Mouse (Mus musculus): ENCODE data around the gene Il4i1. TPM values are rescaled to one million over a fixed set of nuclear protein-coding genes. Genes with fewer than 3 reads are reported as not detected.

Il4i1 gene
- polyA plus RNA-seq, 1 experiment from 2014 or later = 0.64 TPM

DNA sequence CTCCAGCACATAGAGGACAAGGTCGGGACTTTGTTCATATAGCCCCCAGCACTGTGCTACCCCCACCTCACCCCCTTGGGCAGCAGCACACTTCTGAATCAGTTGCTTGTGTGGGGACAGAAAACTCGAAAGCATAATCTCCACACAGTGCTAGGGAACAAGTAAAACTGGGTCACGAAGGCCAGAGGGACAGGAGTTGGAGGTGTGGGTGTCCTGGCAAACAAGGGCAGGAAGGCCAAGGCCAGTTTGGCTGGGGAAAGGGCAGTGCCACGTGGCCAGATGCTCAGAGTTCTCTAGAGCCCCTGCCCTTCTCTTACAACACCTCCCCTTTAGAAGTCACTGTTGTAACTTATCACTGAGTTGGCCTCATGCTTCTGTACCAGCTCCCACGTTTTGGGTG, 3.7 kb downstream of the Il4i1 start:
- Histone ChIP-seq H3K27ac (peak overlapping the region; percentile 71), H3K4me1 (peaks cover 82% of the 10 kb centered on the region), H3K9me3 (replicated peaks) (no peaks in the 10 kb centered on the region), H3K9ac (peak overlapping the region; percentile 97), H3K4me3 (peak overlapping the region; percentile 84; the same call in 1 of the 2 replicates), H3K36me3 (peaks cover 35% of the 10 kb centered on the region), H3K4me2 (peak overlapping the region; percentile 88), H3K27me3 (replicated peaks) (no peaks in the 10 kb centered on the region)
- 34% methylated on average over 5 of the region's 5 CpGs for WGBS (ENCODE audit: insufficient replicate concordance)
- no peak for ATAC-seq

DNA sequence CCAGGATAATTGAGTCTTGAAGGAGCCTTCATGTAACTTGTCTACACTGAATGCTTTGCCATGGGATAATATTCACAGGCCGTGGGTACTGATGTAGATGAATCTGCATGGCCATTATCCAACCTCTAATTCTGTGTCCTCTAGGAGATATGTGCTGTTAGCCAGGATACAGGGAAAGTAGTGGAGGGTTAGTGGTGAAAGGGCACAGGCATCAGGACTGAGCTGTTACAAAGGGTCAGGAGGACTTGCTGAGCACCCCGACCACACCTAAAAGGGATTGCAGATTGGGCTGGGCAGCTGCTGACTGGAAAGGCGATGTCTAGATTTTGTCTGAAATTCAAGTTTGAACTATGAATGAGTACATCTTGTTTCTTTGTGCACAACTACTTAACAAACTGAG, 4.3 kb downstream of the Il4i1 start:
- Histone ChIP-seq H3K4me1 (peaks cover 78% of the 10 kb centered on the region), H3K9me3 (replicated peaks) (no peaks in the 10 kb centered on the region), H3K36me3 (peaks cover 39% of the 10 kb centered on the region), H3K9ac (0 out of 2 replicates have a peak overlapping the region, but pooled peaks have one; percentile 27), H3K4me3 (no peak overlapping the region), H3K27me3 (replicated peaks) (no peaks in the 10 kb centered on the region), H3K27ac (peak overlapping the region; percentile 71), H3K4me2 (peak overlapping the region; percentile 88; the same call in 1 of the 2 replicates)
- no peak for ATAC-seq
- 77% methylated on average over 3 of the region's 3 CpGs for WGBS (ENCODE audit: insufficient replicate concordance)

DNA sequence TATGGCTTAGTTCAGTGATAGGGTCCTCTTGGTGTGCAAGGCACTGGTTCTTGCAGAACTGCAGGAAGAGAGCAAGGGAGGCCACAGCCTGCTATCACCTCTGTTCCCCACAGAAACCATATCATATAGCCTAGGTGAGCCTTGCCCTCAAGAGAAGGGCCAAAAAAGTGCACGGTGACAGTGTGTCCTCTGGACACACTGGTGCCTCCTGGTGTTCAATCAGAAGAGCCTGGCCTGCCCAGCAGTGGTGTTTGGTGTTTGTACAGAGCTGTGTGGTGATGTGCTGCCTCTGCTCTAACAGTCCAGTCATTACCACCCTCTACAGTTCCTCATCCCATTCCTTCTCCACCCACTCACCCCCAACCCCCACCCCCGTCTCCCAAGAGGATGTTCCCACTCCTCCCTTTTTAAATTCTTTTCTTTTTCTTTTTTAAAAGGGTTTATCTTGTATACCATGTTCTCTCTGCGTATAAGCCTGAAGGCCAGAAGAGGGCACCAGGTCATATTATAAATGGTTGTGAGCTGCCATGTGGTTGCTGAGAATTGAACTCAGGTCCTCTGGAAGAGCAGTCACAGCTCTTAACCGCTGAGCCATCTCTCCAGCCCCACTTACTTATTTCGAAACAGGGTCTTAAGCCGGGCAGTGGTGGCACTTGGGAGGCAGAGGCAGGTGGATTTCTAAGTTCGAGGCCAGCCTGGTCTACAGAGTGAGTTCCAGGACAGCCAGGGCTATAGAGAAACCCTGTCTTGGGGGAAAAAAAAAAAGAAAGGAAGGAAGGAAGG, 5.7 kb downstream of the Il4i1 start:
- ATAC-seq = no peak
- peak overlapping the region; percentile 27; the same call in 1 of the 2 replicates for H3K27ac ChIP-seq
- H3K36me3 ChIP-seq = peaks cover 52% of the 10 kb centered on the region
- no peaks in the 10 kb centered on the region for H3K27me3 ChIP-seq (replicated peaks)
- no peak overlapping the region for H3K4me3 ChIP-seq
- H3K9me3 ChIP-seq (replicated peaks) = no peaks in the 10 kb centered on the region
- no peak overlapping the region for H3K9ac ChIP-seq
- H3K4me1 ChIP-seq = peaks cover 83% of the 10 kb centered on the region
- H3K4me2 ChIP-seq = no peak overlapping the region
- WGBS (ENCODE audit: insufficient replicate concordance) = 76% methylated on average over 7 of the region's 7 CpGs

DNA sequence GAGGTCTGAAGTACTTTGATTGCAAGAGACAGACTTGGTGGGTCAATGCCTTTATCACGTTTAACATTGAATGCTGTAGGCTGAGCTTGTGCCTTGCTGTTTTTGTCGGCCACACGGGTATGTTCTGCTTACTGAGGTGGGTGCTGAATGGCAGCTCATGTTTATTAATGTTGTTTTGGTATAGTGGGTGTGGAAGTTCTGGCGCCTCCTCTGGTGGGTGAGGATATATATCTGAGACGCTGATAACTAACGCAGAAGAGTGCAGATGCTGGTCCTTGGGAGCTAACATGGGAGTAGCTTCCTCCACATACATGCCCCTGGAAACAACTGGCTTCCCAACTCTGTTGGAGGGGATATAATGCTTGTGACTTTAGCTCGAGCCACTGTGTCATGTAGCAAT, 7.2 kb downstream of the Il4i1 start:
- Histone ChIP-seq H3K4me2 (no peak overlapping the region), H3K36me3 (peaks cover 59% of the 10 kb centered on the region), H3K27me3 (replicated peaks) (no peaks in the 10 kb centered on the region), H3K4me3 (no peak overlapping the region), H3K9ac (no peak overlapping the region), H3K9me3 (replicated peaks) (no peaks in the 10 kb centered on the region), H3K27ac (0 out of 2 replicates have a peak overlapping the region, but pooled peaks have one; percentile 4), H3K4me1 (peaks cover 69% of the 10 kb centered on the region)
- 32% methylated on average over 7 of the region's 7 CpGs for WGBS (ENCODE audit: insufficient replicate concordance)
- ATAC-seq = no peak

DNA sequence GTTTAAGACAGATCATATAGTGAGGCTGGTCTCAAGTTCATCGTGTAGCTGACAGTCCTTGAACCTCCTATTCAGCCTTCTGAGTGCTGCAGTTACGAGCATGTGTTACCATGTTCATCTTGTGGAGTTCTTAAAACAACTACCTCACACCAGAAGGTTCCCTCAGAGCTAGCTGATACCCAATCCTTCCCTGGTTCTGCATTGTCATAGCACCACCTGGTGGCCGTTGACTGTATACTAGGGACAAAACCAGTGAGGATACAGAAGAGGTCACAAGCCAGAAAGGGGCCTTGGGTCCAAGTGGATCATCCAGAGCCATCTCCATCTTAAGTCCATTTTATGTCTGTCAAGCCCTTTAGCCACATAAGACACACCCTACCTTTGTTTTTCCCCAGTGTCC, 8.7 kb downstream of the Il4i1 start:
- Histone ChIP-seq H3K27me3 (replicated peaks) (no peaks in the 10 kb centered on the region), H3K9me3 (replicated peaks) (no peaks in the 10 kb centered on the region), H3K4me3 (no peak overlapping the region), H3K4me2 (no peak overlapping the region), H3K9ac (no peak overlapping the region), H3K27ac (no peak overlapping the region), H3K36me3 (peaks cover 60% of the 10 kb centered on the region), H3K4me1 (peaks cover 59% of the 10 kb centered on the region)
- peak; percentile 57 for ATAC-seq
- WGBS (ENCODE audit: insufficient replicate concordance) = 21% methylated on average over 3 of the region's 3 CpGs

DNA sequence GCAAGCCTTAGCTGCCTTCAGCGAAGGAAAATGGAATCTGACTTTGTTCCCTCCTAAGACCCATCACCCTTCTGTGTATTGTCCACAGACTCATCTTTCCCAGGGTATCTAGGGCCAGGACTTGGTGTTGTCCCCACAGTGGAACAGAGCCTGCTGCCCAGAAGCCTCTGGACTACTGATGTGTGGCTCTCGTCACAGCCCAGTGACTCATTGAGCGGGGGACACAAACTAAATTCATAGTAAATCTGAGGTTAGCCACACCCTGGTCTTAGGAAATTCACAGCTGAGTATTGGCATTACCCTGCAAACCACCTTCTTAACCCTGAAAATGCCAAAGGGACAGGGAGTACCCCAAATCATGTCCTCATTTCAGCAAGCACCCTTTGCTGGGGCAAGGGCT, 10.6 kb downstream of the Il4i1 start:
- H3K27ac ChIP-seq = no peak overlapping the region
- 75% methylated on average over 3 of the region's 3 CpGs for WGBS (ENCODE audit: insufficient replicate concordance)
- no peak overlapping the region for H3K9ac ChIP-seq
- ATAC-seq = no peak
- H3K36me3 ChIP-seq = peaks cover 74% of the 10 kb centered on the region
- H3K4me1 ChIP-seq = peaks cover 40% of the 10 kb centered on the region
- H3K27me3 ChIP-seq (replicated peaks) = no peaks in the 10 kb centered on the region
- no peak overlapping the region for H3K4me2 ChIP-seq
- no peaks in the 10 kb centered on the region for H3K9me3 ChIP-seq (replicated peaks)
- H3K4me3 ChIP-seq = no peak overlapping the region

DNA sequence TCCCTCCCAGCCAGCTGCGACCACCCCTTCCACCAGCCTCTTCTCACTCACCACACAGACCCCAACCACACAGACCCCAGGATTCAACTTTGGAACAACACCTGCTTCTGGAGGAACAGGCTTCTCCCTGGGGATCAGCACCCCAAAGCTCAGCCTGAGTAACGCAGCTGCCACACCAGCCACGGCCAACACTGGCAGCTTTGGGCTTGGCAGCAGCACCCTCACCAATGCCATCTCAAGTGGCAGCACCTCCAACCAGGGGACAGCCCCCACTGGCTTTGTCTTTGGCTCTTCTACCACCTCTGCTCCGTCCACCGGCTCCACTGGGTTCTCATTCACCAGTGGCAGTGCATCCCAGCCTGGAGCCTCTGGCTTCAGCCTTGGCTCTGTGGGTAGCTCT, 12.5 kb downstream of the Il4i1 start:
- peaks cover 69% of the 10 kb centered on the region for H3K36me3 ChIP-seq

DNA sequence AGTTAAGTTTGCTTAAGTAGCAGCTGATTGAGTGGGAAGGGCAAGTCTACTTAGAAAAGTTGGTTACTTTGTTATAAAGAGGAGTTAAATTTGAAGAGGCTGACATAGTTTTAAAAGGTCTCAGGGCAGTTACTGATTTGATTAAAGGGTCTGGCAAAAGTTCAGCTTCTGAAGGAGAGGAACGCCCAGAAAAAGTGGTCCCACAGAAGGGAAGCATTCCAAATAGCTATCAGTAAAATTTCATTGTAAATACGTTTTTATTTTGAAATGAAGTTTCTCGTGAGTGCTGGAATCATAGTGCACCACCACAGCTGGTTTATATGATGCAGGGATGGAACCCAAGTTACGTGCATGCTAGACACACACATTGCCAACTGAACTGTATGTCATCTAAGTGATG, 16.6 kb downstream of the Il4i1 start:
- H3K4me1 ChIP-seq = peaks cover 13% of the 10 kb centered on the region
- no peaks in the 10 kb centered on the region for H3K27me3 ChIP-seq (replicated peaks)
- 77% methylated on average over 4 of the region's 4 CpGs for WGBS (ENCODE audit: insufficient replicate concordance)
- no peak overlapping the region for H3K4me2 ChIP-seq
- H3K27ac ChIP-seq = no peak overlapping the region
- H3K9ac ChIP-seq = no peak overlapping the region
- ATAC-seq = no peak
- H3K9me3 ChIP-seq (replicated peaks) = no peaks in the 10 kb centered on the region
- H3K4me3 ChIP-seq = no peak overlapping the region
- H3K36me3 ChIP-seq = peaks cover 47% of the 10 kb centered on the region

More for the DNA sequence above, 12.5 kb downstream of the Il4i1 start:
- H3K27ac ChIP-seq = no peak overlapping the region
- WGBS (ENCODE audit: insufficient replicate concordance) = 87% methylated on average over 5 of the region's 5 CpGs
- H3K4me1 ChIP-seq = peaks cover 23% of the 10 kb centered on the region
- no peaks in the 10 kb centered on the region for H3K9me3 ChIP-seq (replicated peaks)
- H3K4me2 ChIP-seq = no peak overlapping the region
- no peak overlapping the region for H3K4me3 ChIP-seq
- no peak for ATAC-seq
- H3K9ac ChIP-seq = no peak overlapping the region
- no peaks in the 10 kb centered on the region for H3K27me3 ChIP-seq (replicated peaks)

DNA sequence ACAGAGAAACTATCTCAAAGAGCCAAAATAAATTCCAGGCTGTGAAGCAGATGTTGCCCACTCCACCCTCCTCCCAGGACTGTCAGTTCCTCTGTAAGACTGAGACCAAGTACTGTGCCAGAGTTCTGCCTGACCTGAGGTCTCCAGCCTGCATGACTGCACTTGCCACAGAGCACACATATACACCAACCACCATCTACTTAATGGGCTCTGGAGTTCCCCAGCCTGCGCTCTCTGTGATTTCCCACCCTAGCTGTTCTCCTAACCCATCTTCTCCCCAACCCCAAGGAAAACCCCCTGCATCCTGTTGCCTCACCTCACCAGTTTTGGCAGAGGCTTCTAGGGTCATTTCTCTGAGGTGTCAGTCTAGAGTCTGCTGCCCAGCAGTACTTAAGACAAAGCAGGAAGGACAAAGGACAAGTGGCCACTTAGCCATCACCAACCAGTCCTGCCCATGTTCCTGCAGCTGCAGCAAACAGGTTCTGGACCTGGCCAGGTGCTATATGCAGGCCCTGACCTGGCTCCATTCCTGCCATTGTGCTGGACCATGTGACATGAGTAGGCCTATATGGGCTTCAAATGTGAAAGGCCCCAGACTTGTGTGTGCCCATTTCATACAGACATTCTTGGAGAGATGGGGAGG, 19.3 kb downstream of the Il4i1 start:
- no peak for ATAC-seq
- H3K9me3 ChIP-seq (replicated peaks) = no peaks in the 10 kb centered on the region
- H3K4me3 ChIP-seq = no peak overlapping the region
- 85% methylated on average over 1 of the region's 1 CpGs for WGBS (ENCODE audit: insufficient replicate concordance)
- peaks cover 22% of the 10 kb centered on the region for H3K36me3 ChIP-seq
- H3K4me1 ChIP-seq = peaks cover 27% of the 10 kb centered on the region
- peaks cover 25% of the 10 kb centered on the region for H3K27me3 ChIP-seq (replicated peaks)
- H3K4me2 ChIP-seq = no peak overlapping the region
- no peak overlapping the region for H3K27ac ChIP-seq
- no peak overlapping the region for H3K9ac ChIP-seq

DNA sequence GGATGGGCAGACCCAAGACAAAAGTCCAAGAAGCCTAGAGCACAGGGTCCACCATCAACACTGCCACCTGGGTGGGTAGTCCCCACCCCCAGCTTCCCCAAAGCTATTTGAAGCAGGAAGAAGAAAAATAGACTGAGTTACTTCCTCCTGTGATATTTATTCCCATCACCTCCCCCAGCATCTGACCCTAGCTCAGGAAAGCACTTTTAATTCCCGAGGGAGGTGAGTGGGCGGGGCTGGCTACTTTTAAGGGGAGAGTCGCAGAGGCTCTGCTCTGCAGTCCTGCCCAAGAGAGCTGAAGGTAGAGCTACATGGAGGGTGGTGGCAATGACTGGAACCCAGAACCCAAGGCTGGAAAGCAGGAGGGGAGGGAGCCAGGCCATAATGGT, 19.8 kb downstream of the Il4i1 start:
- Histone ChIP-seq H3K9ac (no peak overlapping the region), H3K27me3 (replicated peaks) (peaks cover 29% of the 10 kb centered on the region), H3K4me3 (no peak overlapping the region), H3K9me3 (replicated peaks) (no peaks in the 10 kb centered on the region), H3K4me2 (no peak overlapping the region), H3K27ac (no peak overlapping the region), H3K4me1 (peaks cover 32% of the 10 kb centered on the region), H3K36me3 (peaks cover 22% of the 10 kb centered on the region)
- WGBS (ENCODE audit: insufficient replicate concordance) = 47% methylated on average over 3 of the region's 3 CpGs
- no peak for ATAC-seq

DNA sequence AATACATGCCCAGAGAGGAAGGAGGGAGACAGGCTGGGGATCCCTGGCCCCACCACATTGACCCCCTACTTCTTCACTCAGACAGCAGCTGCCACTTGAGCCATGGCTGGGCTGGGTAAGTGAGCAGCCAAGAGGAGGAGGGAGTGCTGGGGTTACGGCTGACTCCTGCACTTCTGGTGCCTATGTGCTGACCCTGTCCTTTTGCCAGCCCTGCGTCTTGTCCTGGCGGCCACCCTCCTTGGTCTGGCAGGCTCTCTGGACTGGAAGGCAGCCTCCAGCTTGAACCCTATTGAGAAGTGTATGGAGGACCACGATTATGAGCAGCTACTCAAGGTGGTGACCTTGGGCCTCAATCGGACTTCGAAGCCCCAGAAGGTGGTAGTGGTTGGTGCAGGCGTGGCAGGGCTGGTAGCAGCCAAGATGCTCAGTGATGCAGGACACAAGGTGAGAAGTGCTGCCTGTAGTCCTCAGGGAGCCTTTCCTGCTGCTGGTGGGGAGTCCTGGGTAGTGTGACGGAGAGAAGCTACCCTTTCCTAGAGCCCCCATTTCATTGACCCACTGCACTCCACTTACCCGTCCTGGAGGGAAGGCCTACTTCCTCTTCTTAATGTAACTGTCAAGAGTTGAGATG, 20.4 kb downstream of the Il4i1 start:
- Histone ChIP-seq H3K9ac (no peak overlapping the region), H3K9me3 (replicated peaks) (no peaks in the 10 kb centered on the region), H3K36me3 (peaks cover 22% of the 10 kb centered on the region), H3K27me3 (replicated peaks) (peaks cover 33% of the 10 kb centered on the region), H3K27ac (no peak overlapping the region), H3K4me1 (peaks cover 32% of the 10 kb centered on the region), H3K4me3 (no peak overlapping the region), H3K4me2 (no peak overlapping the region)
- WGBS (ENCODE audit: insufficient replicate concordance) = 68% methylated on average over 9 of the region's 9 CpGs
- ATAC-seq = no peak

DNA sequence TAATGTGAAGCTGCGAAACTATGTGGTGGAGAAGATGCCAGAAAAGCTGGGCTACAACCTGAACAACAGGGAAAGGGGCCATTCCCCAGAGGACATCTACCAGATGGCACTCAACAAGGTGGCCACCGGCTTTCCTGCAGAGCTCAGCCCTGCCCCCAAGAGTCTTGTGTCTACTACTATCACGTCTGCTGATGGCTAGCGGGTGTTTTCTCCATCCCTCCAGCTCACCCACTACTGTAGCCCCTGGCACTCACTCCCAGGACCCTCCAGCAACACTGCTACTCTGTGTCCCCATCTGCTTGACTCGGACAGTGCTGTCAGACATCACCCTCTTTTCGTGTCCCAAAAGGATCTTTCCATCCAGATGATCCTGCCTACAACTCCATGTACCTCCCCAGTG, 21.9 kb downstream of the Il4i1 start:
- Histone ChIP-seq H3K4me1 (peaks cover 39% of the 10 kb centered on the region), H3K27ac (no peak overlapping the region), H3K9me3 (replicated peaks) (no peaks in the 10 kb centered on the region), H3K36me3 (peaks cover 28% of the 10 kb centered on the region), H3K4me3 (no peak overlapping the region), H3K9ac (no peak overlapping the region), H3K4me2 (no peak overlapping the region), H3K27me3 (replicated peaks) (peaks cover 38% of the 10 kb centered on the region)
- ATAC-seq = no peak
- 68% methylated on average over 6 of the region's 6 CpGs for WGBS (ENCODE audit: insufficient replicate concordance)

Measured in liver, embryonic 12.5 days (tissue).